Mouse (Mus musculus) inflammation-experienced regulatory T-cells, adult 6 months (primary cell): ENCODE results near the gene Sh3rf1. TPM values are rescaled to one million over a fixed set of nuclear protein-coding genes. Genes with fewer than 3 reads are reported as not detected.
A peak's percentile ranks its signal among the peaks of the same experiment; 100 is the strongest.

Experiments used
- ATAC-seq: one replicate; pipeline ENCODE4 v1.8.0; 2017
- polyA plus RNA-seq, 3 experiments: library from polyadenylated mRNA; unstranded; fragments of 100-300 nt; shearing (Covaris generic); gene quantifications; one replicate each; pipeline ENCODE4 v1.2.1; 2017

Gene Sh3rf1
- polyA plus RNA-seq, result 1 to 10 TPM; 6.4 to 9.2 (median 6.4) TPM

GRCm38 (mm10) chr8:61223729-61224379 is at the start of gene Sh3rf1:
Gene Sh3rf1, plus strand, starts transcription at chr8:61223872.
- ATAC-seq, result peak; percentile 90

DNA sequence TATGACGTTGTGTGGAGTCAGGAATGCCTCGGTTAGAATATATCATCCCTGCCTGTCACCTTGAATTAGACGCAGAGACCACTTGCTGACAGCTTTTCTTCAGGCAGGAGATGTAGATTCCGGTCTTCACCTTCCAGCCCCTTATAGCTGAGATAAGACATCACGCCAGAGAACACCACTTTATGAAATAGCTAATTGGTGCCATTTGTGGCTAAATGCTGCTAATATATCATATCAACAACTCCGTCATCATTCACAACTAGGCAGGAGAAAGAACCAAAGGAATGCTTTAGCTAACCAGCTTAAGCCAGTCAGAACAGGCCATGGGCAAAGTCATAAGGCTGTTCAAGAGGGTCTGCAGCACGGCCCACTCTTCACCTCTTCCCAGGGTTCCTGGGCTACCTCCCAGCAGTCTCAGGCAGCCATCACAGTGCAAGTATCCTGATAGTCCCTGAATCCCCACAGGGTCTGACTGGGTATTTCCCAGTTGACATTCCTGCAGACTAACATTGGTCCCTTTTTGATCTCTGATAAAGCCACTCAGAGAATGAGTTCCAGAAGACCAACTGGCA is 49.7 kb upstream of the Sh3rf1 start:
- no peak for ATAC-seq

DNA sequence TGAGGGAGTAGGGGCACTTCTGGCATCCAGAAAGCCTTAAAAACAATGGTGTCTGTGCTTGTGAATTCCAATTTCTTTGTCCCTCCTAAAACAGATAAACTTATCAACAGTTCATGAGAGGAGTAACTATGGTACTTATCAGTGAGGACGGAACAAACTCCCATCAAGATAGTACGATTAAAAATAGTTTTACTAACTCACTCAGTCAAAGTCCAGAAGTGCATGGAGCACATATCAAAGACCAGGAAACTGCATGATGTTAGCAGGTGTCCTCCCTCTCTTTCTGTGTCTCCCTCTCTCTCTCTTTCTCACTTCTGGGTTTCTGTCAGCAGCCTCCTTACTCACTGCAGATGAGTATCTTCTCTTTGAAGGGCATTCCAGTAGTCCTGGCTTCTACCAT is 47.8 kb upstream of the Sh3rf1 start:
- ATAC-seq, result no peak

DNA sequence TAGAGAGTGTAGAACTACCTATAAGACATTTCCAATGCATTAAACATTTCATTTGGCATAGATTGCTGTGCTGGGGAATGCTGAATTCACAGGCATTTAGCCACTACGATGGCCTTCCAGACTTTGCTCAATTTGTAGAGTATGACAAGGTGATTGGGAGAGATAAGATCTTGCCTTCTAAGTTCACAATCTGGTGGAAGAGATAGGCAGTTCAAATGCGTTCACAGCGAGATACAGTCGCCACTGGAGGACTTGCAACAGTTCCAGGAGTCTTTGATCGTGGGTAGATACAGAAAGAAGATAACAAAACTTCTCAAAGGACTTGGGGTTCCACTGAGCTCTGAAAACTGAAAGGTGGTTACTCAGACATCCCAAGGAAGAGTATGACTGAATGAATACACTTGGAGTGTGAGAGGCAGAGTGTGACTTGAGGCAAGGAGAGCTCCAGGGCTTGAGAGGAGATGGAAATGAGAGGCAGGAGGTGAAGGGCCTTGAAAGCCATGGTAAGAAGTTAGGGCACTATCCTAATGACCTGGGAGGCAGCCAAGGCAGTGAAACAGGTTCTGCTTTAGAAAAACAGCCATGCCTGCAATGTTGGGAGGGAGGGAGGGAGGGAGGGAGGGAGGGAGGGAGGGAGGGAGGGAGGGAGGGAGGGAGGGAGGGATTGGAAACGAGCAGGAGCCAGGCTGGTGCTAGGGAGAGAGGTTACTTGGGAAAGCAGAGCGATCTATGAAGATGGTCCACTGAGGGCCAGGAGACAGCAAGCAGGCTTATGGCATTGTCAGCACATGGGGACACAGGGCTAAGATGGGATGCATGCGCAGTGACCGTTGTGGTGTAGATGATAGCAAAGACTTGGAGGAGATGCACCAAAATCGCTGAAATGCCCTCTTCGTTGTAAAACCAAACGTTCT is 45.7 kb upstream of the Sh3rf1 start:
- ATAC-seq, result no peak

DNA sequence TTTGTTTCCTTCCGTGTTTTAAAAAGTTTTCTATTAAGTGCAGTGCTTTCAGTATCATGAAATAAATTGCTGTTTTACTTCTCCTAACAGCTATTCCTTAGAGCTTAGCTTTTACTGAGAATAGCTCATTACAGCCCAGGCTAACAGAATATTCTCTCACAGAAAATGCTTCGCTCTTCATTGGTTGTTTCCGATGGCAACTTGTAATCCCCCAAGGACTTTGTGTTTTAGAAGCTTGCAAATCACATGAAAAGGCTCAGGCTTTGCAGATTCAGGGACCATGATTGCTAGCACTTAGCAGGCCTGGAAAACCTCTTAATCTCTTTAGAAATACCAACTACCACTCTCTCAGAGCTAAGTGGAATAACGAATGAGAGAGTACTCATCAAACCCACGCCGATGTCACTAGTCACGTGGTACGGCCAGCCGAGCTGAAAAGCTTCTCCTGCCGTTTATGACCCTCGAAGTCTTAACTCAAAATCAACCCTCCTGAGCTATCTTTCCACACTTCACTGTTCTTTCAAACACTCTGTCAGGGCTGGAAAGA is 45.0 kb upstream of the Sh3rf1 start:
- ATAC-seq, result no peak

DNA sequence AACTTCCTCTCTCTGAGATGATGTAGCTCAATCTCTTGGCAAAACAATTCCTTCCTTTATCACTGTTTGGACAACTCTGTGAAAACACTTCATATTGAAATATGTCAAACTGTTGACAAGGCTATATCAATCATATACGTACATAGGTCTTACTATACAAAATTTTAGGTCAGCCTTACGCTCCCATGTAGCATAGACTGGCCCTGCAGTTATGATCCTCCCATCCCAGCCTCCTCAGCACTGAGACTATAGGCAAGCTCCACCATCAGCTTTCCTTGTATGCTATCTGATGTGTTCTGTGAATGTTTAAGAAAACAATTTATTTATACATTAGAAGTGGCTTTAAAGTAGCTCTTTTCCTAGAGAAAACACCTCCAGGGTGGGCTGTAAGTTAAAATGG is 42.1 kb upstream of the Sh3rf1 start:
- no peak for ATAC-seq

DNA sequence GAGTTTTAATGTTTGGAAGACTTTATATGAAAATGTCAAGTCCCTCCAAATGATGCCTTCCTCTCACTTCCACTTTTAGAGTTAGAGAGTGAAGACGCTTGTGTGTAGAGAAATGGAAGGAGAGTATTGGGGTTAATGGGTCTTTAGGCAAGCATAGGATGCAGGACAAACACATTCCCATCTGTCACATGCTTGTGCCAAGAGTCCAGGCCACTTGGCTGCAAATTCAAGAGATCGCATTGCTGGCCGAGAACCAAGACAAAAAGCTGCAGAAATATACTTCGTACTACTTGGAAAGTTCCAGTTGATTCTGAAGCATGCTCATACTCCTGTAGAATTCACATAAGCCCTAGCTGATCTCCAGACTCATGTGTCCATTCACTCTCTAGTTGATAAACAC is 41.7 kb upstream of the Sh3rf1 start:
- no peak for ATAC-seq

DNA sequence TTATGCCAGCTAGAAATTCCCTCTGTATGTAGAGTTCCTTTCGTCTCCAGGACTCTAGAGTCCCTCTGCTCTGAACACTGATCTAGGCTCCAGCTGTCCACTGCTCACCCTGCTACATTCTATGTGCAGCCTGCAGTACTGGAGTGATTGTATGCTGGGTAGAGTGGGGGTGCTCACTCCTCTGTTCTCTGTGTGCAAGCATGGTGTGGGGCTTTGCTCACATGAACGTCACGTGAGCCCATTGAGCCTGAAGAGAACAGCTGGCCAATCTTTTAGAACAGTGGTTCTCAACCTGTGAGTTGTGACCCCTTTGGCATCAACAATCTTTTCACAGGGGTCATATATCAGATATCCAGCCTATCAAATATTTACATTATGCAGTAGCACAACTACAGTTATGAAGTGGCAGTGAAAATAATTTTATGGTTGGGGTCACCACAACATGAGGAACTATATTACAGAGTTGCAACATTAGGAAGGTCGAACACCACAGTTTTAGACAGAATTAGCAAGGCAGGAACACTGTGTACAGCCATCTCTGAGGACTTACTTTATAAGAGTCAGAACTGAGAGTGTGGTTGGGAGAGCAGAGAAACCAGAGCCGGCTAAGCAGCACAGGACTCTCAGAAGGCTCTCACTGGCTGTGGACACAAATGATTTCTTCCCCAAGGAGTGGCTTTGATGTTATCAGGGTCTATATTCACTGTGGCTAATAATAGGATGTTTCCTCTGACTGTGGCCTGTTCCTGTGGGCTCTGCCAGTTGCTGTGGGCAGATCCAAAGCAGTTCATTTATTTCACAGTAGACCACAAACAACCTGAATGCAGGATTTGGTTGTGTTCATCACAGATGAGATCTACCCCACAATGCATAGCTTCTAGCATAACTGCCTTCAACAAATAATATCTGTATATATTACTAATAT is 38.1 kb upstream of the Sh3rf1 start:
- no peak for ATAC-seq

- ATAC-seq, result no peak
Observed at GRCm38 (mm10) chr8:61194306-61194925, 29.3 kb upstream of the Sh3rf1 start.

GRCm38 (mm10) chr8:61200254-61200887 is 23.3 kb upstream of the Sh3rf1 start:
- no peak for ATAC-seq

- ATAC-seq, result no peak
Observed at GRCm38 (mm10) chr8:61203035-61203826, 20.4 kb upstream of the Sh3rf1 start.

DNA sequence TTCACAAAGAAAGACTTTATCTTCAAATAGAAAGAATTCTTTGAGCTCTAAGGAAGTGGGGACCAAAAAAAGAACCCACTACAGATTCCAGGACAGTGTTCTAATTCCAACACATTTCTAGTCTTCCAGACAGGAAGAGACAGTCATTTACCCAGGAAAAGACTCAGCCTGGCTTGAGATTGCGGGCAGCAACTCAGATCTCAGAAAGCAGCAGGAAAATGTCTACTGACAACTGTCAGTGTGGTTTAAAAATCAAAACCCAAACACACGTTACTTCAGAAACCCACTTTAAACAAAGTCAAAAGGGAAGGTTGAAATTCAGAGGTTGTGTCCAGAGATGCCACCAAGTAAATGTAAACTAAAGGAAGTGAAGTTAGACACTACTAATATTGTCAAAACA is 16.8 kb upstream of the Sh3rf1 start:
- no peak for ATAC-seq

DNA sequence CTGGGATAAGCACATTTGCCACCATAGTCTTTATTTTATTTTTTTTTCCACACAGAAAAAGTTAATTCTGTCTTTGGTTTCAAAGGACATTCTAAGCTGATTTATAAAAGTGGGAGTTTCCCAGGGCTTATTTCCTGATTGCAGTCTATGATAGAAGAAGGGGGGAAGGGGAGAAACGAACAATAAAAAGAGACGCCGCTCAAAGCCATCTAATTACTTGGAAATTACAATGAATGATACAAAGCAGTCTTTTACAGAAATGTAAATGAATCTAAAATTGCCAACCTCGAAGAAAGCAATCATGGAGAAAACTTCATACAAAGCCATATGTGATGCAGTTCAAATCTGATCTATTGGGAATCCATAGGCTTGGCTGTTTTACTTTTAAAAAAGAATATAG is 16.0 kb upstream of the Sh3rf1 start:
- no peak for ATAC-seq

GRCm38 (mm10) chr8:61208719-61209118 is 15.0 kb upstream of the Sh3rf1 start:
- ATAC-seq, result no peak

DNA sequence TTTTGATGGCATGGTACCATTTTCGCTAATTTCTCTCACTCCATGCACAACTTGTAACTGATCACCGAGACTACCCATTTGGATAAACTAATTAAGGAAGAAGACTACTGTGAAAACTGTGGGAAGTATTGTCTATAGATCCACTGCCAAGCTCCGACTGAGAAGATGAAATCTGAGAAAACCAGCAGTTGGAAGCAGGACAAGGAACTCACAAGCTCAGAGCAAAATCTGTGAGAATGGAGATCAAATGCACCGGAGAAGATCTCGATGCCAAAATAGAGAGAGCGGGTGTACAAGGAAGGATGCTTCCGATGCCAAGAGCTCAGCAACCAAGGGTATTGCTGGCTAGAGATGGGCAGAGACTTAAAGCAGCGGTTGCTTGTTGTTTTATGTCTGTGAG is 12.8 kb upstream of the Sh3rf1 start:
- no peak for ATAC-seq

- ATAC-seq, result no peak
Observed at GRCm38 (mm10) chr8:61215081-61215819, 8.4 kb upstream of the Sh3rf1 start.

GRCm38 (mm10) chr8:61217017-61217416 is 6.7 kb upstream of the Sh3rf1 start:
- ATAC-seq, result no peak

DNA sequence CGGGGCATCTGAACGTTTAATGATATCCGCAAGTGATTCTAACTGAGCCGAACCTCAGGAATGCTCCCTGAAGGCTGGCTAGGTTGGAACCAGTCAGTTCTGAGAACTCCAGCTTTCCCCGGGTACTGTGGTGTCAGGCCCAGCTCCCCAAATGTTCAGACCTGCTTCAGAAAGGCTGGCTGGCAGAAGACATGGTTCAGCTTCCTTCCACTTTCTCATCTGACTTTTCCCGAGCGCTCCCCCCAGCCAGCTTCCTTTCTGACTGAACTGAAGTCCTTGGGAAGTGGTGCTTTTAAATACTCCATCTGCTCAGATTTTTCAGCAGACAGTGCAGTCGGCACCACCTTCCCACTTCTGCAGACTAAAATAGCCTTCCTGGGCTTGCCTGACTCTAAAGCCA is 6.2 kb upstream of the Sh3rf1 start:
- no peak for ATAC-seq

GRCm38 (mm10) chr8:61218439-61218838 is 5.2 kb upstream of the Sh3rf1 start:
- peak; percentile 30 for ATAC-seq

- ATAC-seq, result no peak
Observed at GRCm38 (mm10) chr8:61223283-61223682, 389 bp upstream of the Sh3rf1 start.
